Mouse (Mus musculus) G1E-ER4 (cell line): ENCODE data around the gene Gli2. TPM values are rescaled to one million over a fixed set of nuclear protein-coding genes. Genes with fewer than 3 reads are reported as not detected.

ENCODE experiments used
- GATA1 ChIP-seq: IDR thresholded peaks from one replicate; pipeline ENCODE4 v1.8.0; 2012; ENCODE audit warnings: low read length, inconsistent platforms
- polyA plus RNA-seq: library from polyadenylated mRNA; stranded (reverse); fragments of >175 nt; gene quantifications from 2 replicates; pipeline ENCODE4 v1.2.3, GENCODE M21; 2012

The Gli2 gene
- polyA plus RNA-seq, 1 experiment = not detected

DNA sequence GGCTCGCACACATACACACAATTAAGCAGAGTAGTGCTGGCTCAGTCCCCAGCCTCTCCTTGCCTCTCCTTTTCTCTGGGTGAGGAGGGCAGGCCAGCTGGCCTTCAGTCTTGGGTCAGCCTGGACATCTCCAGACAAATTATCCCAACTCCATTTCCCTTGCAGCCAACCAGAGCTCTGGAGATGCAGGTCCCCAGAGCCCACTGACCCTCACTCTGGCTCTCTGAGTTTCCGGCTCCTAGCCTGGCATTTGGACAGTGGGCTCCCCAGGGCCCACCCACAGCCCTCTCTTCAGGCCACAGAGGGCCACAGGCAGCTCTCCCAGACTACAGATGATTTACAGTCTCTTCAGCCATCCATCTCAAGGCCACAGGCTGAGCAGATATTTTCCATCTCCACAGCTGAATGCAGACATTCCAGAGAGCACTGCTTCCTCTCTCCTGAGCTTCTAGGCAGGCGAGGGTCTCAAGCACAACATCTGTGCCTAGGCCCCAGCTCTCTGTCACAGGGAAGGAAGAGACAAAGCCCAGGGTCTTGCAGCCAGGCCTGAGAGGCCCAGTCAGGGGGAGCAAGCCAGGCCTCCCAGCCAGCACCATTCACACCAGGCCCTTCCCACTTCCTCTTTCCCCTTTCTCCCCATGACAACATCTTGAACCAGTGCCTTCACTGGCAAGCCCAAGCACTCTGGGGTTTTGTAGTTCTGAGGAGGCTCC lies 19.8 kb downstream of the Gli2 start:
- TF ChIP-seq GATA1 = no peak

GRCm38 (mm10) chr1:119031185-119031584 lies 22.2 kb downstream of the Gli2 start:
- no peak for TF ChIP-seq GATA1

DNA sequence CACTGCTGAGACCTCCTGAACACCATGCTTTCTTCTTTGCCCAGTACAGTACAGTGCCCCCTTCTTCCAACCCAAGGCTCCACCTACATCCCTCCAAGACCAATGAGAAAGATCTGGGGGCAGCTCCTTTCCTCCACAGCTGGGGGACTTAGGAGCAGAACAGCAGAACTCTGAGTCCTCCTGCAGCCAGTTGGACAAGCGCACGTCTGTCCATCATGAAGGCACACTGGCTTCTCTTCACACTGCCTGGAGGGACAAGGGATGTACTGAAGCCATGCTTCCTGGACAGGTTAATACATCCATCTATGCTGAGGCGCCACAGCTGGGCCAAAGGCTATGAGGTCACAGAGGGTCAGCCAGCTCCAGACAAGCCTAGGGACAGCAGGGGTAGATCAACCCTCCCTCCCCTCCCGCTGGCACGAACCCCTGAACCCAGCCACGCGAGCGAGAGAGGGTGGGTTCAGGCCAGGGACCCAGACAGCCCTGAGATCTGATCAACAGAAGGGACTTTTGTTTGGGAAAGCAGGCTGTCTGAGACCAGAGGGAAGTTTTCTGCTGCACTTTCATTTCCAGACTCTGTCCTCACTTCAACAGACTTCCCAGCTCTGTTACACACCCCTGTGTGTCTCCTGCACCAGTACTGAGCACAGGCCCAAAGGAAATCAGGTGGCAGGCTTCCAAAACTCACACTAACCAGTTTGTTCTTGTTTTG lies 27.6 kb downstream of the Gli2 start:
- TF ChIP-seq GATA1 = no peak

- no peak for TF ChIP-seq GATA1
These were observed 31.1 kb downstream of the Gli2 start for GRCm38 (mm10) chr1:119022311-119022710.

DNA sequence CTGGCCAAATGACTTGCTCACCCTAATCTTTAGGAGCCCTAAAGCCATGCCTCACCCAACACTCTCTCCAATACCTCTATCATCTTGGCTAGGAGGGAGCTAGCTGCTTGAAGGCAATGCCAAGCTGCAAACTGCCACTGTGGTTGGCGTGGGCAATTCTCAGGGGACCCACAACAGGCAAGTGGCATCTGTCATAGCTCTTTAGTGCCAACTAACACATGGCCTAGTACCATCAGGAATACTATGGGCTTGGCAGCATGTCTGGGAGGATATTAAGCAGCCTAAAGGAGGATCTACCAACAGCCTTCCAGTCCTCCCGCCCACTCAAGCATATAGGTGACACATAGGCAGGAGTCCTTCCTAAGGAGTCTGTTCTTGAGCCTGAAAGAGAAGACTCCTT lies 33.3 kb downstream of the Gli2 start:
- TF ChIP-seq GATA1 = no peak

GRCm38 (mm10) chr1:119019056-119019455 lies 34.4 kb downstream of the Gli2 start:
- no peak for TF ChIP-seq GATA1

- no peak for TF ChIP-seq GATA1
These were observed 36.6 kb downstream of the Gli2 start for GRCm38 (mm10) chr1:119016866-119017265.

DNA sequence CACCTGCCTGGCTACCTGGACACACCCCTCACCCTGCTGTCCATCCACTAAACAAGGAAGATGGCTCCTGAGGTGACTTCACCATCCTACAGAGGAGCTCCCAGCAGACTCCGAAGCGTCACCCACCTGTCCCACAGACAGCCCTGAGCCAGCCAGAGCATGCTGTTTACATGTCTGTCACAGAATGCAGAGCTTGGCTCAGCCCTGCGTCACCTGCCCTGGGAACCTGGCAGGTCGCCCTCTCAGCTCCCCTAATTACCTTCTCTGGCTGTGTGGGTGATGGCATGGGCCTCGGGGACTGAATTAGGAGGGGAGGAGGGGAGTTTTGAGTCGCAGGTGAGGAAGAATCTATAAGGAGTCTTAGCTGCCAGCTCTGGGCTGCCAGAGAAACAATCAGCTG lies 38.3 kb downstream of the Gli2 start:
- TF ChIP-seq GATA1 = no peak

GRCm38 (mm10) chr1:119008949-119009348 lies 44.5 kb downstream of the Gli2 start:
- no peak for TF ChIP-seq GATA1

- no peak for TF ChIP-seq GATA1
These were observed 49.5 kb downstream of the Gli2 start for GRCm38 (mm10) chr1:119003852-119004398.

DNA sequence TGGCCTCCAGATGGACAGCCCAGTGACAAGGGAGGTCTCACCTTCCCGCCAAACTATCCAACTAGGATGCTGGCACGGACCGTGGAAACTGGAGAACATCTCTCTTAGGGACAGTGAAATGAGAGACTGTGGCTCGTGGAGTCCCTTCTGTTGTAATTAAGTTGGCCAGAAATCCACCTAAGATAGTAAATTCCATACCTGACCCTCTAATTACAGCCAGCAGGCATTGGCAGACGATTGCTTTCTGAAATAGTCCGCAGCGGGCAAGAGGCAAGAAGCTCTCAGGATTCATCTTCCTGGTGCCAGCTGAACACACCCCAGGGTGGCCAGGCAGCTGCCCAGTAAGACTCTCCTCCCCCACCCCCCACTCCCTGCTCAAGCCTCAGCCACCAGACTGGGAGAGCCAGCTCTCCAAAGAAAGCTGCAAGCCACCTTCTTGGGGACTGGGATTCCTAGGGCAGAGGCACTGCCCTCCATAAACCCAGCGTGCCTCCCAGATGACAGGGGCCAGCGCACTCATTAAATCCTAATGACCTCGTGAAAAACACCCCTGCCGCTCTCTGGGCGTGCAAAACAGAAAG lies 51.9 kb downstream of the Gli2 start:
- no peak for TF ChIP-seq GATA1

GRCm38 (mm10) chr1:118994482-118995105 lies 58.8 kb downstream of the Gli2 start:
- no peak for TF ChIP-seq GATA1

GRCm38 (mm10) chr1:118993775-118994174 lies 59.6 kb downstream of the Gli2 start:
- no peak for TF ChIP-seq GATA1

DNA sequence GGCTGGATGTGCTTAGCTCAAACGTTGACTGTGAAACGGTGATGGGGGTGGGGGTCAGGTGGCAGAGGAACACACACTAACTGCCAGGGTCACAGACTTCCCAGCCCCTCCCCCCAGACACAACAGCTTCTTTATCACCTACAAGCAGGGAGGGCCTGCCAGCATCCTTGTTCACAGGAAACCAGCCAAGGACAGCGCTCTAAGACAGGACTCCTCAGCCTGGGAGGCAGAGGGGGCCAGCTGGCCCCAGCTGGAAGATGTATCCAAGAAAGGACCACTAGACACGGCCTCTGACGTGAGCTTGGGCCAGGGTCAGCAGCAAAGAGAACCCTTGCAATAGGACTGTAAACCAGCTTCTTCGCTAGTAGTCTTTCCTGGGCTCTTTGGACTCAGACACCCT lies 65.1 kb downstream of the Gli2 start:
- TF ChIP-seq GATA1 = no peak

DNA sequence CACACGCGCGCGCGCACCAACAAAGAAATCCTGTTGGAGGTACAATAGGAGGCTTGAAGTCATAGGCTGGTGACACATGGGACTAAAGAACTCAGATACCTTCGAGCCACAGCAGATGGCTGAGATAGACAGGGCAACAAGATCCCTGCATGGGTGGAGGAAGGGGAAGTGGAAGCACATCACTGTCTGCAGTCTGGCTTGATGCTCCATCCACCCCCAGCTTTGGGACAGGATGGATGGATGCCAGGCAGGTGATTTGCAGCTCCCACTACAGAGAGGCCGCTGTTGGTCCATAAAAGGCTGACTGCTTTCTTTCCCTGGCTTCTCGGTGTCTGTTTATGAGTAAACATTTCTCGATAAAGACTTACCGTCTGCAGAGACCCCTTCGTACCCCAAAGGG lies 65.9 kb downstream of the Gli2 start:
- no peak for TF ChIP-seq GATA1

DNA sequence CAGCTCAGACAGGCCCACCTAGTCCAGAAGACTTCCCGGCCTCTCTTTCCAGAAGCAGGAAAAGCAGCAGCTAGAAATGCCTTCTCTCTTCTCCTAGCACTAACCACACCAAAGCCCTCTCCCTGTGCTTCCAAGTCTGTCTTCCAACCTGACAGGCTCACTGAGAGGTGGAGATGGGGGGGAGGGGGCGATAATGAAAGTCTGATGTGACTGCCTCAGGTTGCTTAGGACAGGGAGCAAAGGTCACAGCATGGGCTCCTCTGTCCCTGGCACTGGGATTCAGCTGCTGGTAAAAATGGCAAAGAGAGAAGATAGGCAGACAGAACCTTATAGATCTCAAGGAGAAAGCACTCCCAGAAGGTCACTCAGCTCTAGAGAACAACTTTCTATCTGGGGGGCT lies 70.0 kb downstream of the Gli2 start:
- TF ChIP-seq GATA1 = no peak
